Mouse (Mus musculus) T-helper 1 cell (primary cell): ENCODE results near the gene Zer1.

Experiments used
- in situ Hi-C: fragments of 300-600 bp; cut with MboI, MseI; formaldehyde crosslinking; loops from one replicate; pipeline ENCODE4 v1.15.1; 2025; ENCODE audit warnings: high pct_unique_total_duplicates

Zer1 gene

GRCm38 (mm10) chr2:30078760-30079159 lies 45.6 kb downstream of the Zer1 start:
- in situ Hi-C loops, result no loop called here

DNA sequence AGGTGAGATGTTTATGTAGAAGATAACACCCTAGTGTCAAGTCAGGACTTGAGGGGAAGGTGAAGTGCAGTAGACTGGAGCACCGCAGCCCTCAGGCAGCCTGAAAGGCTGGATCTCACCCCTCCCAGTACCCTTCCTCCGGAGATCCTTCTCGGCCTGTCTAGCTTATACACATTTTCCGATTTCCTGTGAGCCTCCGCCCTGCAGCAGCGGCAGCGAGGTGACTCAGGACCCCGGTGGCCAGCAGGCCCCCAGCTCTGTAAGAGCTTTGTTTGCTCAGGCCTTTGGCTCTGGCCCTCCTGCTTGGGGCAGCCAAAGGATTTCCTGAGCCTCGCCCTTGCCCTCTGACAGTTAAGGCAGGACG lies 46.1 kb downstream of the Zer1 start:
- in situ Hi-C loops, result no loop called here

DNA sequence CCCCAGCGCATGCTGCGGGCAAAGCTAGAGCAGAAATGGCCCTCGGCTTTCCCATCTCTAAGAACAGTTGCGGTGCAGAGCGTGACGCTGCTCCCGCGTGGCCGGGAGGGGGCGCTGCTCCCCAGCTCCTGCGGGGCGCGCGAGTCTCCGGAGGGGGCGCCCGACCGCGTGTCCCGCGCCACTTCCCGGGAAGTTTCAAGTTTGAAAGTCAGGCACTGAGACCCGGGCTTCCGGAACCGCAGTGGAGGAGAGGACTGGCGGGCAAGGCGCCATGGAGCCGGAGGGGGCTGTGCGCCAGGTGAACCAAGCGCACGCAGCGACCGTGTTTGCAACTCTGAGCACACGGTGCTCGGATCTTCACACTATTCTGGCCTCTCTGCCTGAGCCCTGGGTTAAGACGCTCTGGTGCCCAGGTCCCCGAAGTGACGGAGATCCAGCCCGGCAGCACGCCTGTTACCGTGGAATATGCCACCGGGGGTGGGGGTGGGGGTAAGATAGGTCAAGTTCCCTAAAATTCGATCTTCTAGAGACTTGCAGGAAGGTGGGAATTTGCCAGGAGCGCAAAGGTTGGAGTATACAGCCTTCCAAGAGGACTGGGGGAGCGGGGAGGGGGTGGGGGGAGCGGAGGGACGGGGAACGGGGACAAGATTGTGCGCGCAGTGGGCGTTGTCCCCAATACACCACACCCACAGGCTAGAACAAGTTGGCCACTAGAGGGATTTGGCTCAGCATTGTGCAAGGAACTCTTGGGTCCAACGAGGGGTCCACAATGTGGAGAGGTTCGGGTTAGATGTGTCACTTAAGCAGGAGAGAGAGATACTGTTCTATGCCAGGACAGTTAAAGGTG lies 46.7 kb downstream of the Zer1 start, which contains the start of gene Pkn3:
Gene Pkn3 (plus strand): TSS at position 183 of the 847 bp plus-strand sequence.
- in situ Hi-C loops, result no loop called here

GRCm38 (mm10) chr2:30076959-30077358 lies 47.4 kb downstream of the Zer1 start:
- in situ Hi-C loops, result no loop called here

- in situ Hi-C loops, result no loop called here
Observed at GRCm38 (mm10) chr2:30076439-30076838, 47.9 kb downstream of the Zer1 start.

DNA sequence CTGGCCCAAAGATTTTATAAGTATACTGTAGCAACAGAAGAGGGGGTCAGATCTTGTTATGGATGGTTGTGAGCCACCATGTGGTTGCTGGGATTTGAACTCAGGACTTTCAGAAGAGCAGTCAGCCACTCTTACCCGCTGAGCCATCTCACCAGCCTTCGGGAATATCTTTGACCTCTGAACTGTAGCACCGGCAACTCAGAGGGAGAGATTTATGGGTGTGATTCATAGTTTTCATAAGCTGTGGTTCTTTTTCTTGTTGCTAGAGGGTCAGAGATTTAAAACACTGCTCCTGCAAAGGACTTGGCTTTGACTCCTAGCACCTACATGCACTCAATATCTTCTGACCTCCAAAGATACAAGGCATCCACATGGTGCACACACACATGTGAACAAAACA lies 48.8 kb downstream of the Zer1 start:
- in situ Hi-C loops, result no loop called here

GRCm38 (mm10) chr2:30073285-30073684 lies 51.1 kb downstream of the Zer1 start:
- in situ Hi-C loops, result no loop called here

GRCm38 (mm10) chr2:30072875-30073274 lies 51.5 kb downstream of the Zer1 start:
- in situ Hi-C loops, result no loop called here

DNA sequence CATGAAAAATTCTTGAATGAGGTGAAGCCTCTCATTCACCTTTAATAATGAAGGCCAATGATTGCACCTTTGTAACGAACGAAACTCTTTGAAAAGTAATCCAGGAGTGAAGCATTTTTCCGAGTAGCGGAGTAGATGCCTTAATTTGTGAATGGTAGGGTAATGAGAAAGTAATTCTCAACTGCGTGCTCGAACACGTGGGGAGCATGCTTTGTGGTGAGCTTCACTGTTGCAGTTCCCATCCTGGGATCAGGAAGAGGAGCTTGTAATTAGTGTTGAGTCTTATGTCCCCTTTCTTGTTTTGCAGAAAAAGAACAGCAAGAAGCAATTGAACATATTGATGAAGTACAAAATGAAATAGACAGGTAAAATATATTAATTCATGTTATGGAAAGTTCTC lies 56.4 kb downstream of the Zer1 start:
- in situ Hi-C loops, result no loop called here

GRCm38 (mm10) chr2:30067031-30067888 lies 57.1 kb downstream of the Zer1 start:
- in situ Hi-C loops, result no loop called here

- in situ Hi-C loops, result no loop called here
Observed at GRCm38 (mm10) chr2:30066046-30066901, 58.1 kb downstream of the Zer1 start.

GRCm38 (mm10) chr2:30064298-30064697 lies 60.1 kb downstream of the Zer1 start:
- in situ Hi-C loops, result no loop called here

- in situ Hi-C loops, result no loop called here
Observed at GRCm38 (mm10) chr2:30063791-30064190, 60.6 kb downstream of the Zer1 start.

- in situ Hi-C loops, result no loop called here
Observed at GRCm38 (mm10) chr2:30063235-30063634, 61.1 kb downstream of the Zer1 start.

GRCm38 (mm10) chr2:30062249-30063093 lies 61.9 kb downstream of the Zer1 start:
- in situ Hi-C loops, result no loop called here

DNA sequence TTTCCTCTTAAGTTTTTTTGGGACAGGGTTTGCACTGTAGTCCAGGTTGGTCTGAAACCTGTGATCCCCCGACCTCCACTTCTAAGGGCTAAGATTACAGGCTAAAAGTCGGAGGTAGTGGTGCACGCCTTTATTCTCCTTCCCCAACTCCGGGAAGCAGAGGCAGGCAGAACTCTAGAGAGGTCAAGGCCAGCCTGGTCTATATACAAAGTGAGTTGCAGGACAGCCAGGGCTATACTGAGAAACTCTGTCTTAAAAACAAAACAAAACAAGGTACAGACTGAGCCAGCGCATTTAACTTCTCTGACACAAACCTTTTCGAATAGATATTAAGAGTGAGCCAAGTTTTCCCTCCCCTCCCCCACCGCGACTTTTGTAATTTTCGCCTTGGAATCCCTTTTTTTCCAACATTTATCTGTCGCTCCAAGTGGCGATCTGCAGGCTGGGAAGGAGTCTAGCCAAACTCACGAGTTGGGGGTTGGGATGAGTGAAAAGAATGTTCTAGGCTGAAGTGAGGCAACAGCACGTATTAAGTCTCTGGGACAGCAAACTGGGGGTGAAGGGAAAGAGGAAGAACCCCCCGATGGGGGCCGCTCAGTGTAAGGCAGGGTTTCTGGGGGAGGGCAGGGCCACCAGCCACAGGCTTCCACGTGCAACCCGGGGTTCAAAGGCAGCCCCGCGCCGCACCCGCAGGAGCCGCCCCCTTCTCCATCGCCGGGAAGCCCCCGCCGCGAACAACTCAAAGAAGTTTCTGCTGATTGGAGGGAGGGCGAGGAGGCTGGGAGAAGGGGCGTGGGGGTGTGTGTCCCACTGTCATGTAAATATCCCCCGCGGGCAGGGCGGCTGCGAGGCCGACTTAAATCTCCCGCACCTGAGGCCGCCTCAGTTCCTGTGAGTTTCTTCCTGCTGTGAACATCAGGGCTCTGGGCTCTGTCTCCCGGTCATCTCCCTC lies 62.9 kb downstream of the Zer1 start:
- in situ Hi-C loops, result no loop called here

DNA sequence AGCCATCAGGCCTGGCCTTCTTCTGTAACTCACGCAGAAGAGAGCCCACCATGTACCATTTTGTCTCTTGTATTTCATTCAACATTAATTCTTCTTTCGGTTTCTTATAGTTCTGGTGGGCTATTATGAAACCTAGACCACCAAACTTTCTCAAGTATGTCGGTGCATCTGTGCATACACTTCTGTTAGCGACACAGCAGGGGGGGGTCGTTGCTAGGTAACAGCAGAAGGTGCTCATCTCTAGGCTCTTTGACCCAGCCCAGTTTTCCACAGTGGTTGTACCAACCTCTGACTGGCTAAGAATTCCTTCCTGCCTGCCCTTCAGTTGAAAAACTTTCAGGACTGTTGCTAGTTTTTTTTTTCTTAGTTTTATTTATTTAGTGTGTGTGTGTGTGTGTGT lies 66.0 kb downstream of the Zer1 start:
- in situ Hi-C loops, result no loop called here

DNA sequence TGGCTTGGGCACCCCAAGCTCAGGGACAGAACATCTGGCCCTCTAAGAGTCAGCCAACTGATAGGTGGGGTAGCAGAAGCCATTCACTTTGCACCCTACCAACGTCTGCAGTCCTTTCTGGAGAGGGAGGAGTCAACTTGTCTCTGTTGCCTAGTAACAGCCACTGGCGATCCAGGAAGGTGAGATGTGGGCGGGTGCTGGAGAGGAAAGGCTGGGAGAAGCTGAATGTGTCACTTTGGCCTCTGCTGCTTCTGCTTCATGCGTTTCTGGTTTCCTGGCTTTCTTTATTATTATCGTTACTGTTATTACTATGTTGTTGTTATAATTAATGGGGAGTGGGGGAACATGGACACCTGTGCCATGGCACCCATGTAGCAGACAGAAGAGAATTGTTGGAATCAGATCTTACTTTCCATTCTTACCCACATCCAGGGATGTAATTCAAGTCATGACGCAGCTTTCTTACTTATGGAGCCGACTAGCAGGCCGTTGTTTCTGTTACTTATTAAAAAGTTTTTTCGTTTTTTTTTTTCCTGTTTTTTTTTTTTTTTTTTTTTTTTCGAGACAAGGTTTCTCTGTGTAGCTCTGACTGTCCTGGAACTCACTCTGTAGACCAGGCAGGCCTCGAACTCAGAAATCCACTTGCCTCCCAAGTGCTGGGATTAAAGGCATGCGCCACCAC lies 67.0 kb downstream of the Zer1 start, which contains the start of gene Set:
Gene Set (plus strand): TSS at position 156 of the 682 bp plus-strand sequence.
- in situ Hi-C loops, result no loop called here

GRCm38 (mm10) chr2:30056736-30057135 lies 67.6 kb downstream of the Zer1 start:
- in situ Hi-C loops, result no loop called here
